Mouse (Mus musculus) urinary bladder, postnatal 36 days (tissue): ENCODE data around the gene Notch2.

ENCODE experiments used
- DNase-seq, 2 experiments: peaks; one replicate each; pipeline ENCODE4 v3.0.0; 2022; ENCODE audit warnings: low spot score in 2 of 2, mixed read lengths in 1 of 2

Gene Notch2

GRCm38 (mm10) chr3:97993920-97994545, 19.3 kb upstream of the Notch2 start:
- DNase-seq = no peak

- DNase-seq = no peak
Measured at GRCm38 (mm10) chr3:97994818-97995217, 18.5 kb upstream of the Notch2 start.

- DNase-seq = no peak
Measured at GRCm38 (mm10) chr3:97998349-97998748, 15.0 kb upstream of the Notch2 start.

GRCm38 (mm10) chr3:98003558-98003957, 9.8 kb upstream of the Notch2 start:
- DNase-seq = no peak

- no peak for DNase-seq
Measured at GRCm38 (mm10) chr3:98004231-98004630, 9.1 kb upstream of the Notch2 start.

GRCm38 (mm10) chr3:98005306-98005705, 8.0 kb upstream of the Notch2 start:
- DNase-seq = no peak

- no peak for DNase-seq
Measured at GRCm38 (mm10) chr3:98006046-98006691, 7.2 kb upstream of the Notch2 start.

GRCm38 (mm10) chr3:98006973-98007372, 6.4 kb upstream of the Notch2 start:
- no peak for DNase-seq

GRCm38 (mm10) chr3:98008143-98008542, 5.2 kb upstream of the Notch2 start:
- DNase-seq = no peak

GRCm38 (mm10) chr3:98009190-98009840, 4.0 kb upstream of the Notch2 start:
- no peak for DNase-seq

- DNase-seq = no peak
Measured at GRCm38 (mm10) chr3:98013086-98013400, 284 bp upstream of the Notch2 start.

GRCm38 (mm10) chr3:98015205-98016171, 2.2 kb downstream of the Notch2 start:
- DNase-seq = no peak

GRCm38 (mm10) chr3:98016901-98017591, 3.7 kb downstream of the Notch2 start:
- DNase-seq = no peak

- no peak for DNase-seq
Measured at GRCm38 (mm10) chr3:98018187-98018586, 4.9 kb downstream of the Notch2 start.

- DNase-seq = peak in 1 of 2 experiments; percentile 51
Measured at GRCm38 (mm10) chr3:98020431-98021229, 7.3 kb downstream of the Notch2 start.

- DNase-seq = peak in 1 of 2 experiments; percentile 67
Measured at GRCm38 (mm10) chr3:98024288-98024848, 11.0 kb downstream of the Notch2 start.

- no peak for DNase-seq
Measured at GRCm38 (mm10) chr3:98025521-98025920, 12.2 kb downstream of the Notch2 start.

GRCm38 (mm10) chr3:98025921-98026880, 12.9 kb downstream of the Notch2 start:
- DNase-seq = no peak

- no peak for DNase-seq
Measured at GRCm38 (mm10) chr3:98027371-98027774, 14.0 kb downstream of the Notch2 start.
